Mouse (Mus musculus): ENCODE measurements around the gene Rab44. TPM values are rescaled to one million over a fixed set of nuclear protein-coding genes. Genes with fewer than 3 reads are reported as not detected.

The Rab44 gene
- polyA plus RNA-seq, 1 experiment: 22.3 TPM

DNA sequence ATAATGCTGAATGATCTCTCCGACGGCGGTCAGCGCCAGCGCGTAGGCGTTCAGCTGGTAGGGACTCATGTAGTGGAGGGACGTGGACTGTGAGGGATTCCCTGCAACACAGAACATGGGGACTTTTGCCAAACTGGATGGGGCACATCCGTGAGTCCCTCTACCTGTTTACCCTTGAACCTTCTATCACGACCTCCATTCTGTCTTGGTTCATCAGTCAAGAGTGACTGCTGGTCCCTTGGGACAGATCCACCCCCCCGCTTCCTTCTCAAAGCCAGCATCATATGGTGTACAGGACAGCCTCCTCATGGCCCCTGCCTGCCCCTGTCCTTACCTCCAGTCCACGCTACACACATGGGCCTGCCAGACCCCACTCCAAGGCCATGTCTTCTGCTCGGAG, 48.4 kb downstream of the Rab44 start:
- H3K4me1 ChIP-seq: peaks cover 77% of the 10 kb centered on the region
- TF ChIP-seq GATA1 (IDR thresholded peaks at IDR 0.05; ENCODE audit: borderline replicate concordance, low read length) (no peak), FLI1 (IDR thresholded peaks at IDR 0.05; ENCODE audit: low read length) (no peak)
- no peak overlapping the region for H3K4me3 ChIP-seq (replicated peaks)
- H3K27me3 ChIP-seq (replicated peaks): peaks cover 22% of the 10 kb centered on the region
- peaks cover 7% of the 10 kb centered on the region for H3K36me3 ChIP-seq (replicated peaks; ENCODE audit: low read length)
- peaks cover 15% of the 10 kb centered on the region for H3K9me3 ChIP-seq

DNA sequence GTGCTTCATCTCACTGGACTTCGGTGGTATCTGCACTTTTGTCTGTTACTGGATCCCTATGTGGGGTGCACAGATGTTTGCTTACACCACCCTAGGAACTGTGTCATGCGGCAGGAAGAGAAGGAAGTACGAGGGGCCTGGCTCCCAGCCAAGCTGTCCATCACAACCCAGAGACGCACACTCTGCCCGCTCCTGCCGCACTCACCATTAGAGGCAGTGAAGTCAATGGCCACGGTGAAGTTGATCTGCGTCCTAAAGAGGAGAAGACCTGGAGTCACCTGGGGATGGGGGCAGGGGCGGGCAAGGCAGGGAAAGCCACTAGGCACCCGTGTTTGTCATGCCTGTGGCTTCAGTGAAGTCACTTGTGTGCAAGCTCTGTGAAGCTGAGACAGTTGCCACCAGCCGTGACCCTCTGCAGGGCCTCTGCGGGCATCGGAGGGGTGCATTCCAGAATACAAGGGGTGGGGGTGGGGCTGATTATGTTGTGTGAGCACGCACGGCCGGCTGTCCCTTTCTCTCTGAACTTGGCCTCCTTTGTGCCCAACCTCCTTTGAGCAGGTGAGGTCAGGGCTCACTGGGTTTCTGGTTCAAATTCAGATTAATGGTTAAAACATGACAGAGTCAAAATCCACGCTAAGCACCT, 50.6 kb downstream of the Rab44 start:
- Histone ChIP-seq H3K4me1 (peaks cover 85% of the 10 kb centered on the region), H3K4me3 (replicated peaks) (peak overlapping the region; percentile 89), H3K27me3 (replicated peaks) (peaks cover 10% of the 10 kb centered on the region), H3K9me3 (peaks cover 15% of the 10 kb centered on the region), H3K36me3 (replicated peaks; ENCODE audit: low read length) (peaks cover 7% of the 10 kb centered on the region)
- TF ChIP-seq FLI1 (IDR thresholded peaks at IDR 0.05; ENCODE audit: low read length) (no peak), GATA1 (IDR thresholded peaks at IDR 0.05; ENCODE audit: borderline replicate concordance, low read length) (no peak)

DNA sequence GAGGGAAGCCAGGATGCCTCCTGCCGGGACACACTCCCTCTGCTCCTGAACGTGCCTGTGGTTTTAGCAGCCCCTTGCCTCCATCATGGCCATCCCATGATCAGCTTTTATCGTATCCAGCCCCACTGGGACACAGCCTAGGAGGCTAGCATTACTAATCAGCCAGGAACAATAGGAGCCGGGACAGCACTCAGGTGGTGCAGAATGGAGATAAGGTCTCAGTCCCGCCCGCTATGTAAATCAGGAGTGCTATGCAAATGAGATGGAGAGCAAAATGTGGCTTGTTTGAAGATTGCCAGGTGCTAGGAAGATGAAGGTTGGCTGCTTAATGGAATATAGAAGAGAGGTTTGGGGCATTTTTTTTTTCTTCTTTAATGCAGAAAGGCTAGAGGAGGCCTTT, 51.5 kb downstream of the Rab44 start:
- TF ChIP-seq FLI1 (IDR thresholded peaks at IDR 0.05; ENCODE audit: low read length) (no peak), GATA1 (IDR thresholded peaks at IDR 0.05; ENCODE audit: borderline replicate concordance, low read length) (no peak)
- Histone ChIP-seq H3K36me3 (replicated peaks; ENCODE audit: low read length) (peaks cover 7% of the 10 kb centered on the region), H3K4me3 (replicated peaks) (peak overlapping the region; percentile 62), H3K4me1 (peaks cover 85% of the 10 kb centered on the region), H3K27me3 (replicated peaks) (peaks cover 11% of the 10 kb centered on the region), H3K9me3 (peaks cover 15% of the 10 kb centered on the region)

DNA sequence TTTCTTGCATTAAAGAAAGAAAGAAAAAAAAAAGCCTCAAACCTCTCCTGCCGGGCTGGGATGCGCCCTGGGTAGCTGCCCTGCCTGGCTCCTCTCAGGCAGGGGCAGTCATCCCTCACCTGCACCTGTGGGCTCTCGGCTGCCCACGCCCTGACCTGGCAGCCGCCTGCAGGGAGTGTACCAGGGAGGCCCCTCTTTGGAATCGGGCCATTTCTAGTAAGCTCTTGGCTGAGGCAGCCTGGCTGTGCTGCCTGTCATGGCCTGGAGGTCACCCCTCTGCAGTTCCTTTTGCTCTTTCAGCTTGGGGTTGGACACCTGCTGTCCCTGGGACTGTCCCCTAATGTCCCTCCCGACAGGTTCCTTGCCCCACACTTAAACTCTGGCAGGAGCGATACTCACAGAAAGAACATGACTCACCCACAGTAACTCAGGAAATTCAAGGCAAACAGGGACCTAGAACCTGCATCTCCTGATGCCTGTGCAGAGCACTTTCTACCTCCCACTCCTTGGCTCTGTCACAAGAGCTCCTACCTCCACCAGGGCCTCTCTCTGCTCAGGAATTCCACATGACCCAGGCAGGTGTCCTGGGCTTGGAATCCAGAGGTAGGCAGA, 52.1 kb downstream of the Rab44 start:
- Histone ChIP-seq H3K9me3 (peaks cover 13% of the 10 kb centered on the region), H3K4me1 (peaks cover 89% of the 10 kb centered on the region), H3K4me3 (replicated peaks) (no peak overlapping the region), H3K36me3 (replicated peaks; ENCODE audit: low read length) (peaks cover 6% of the 10 kb centered on the region), H3K27me3 (replicated peaks) (peaks cover 12% of the 10 kb centered on the region)
- TF ChIP-seq FLI1 (IDR thresholded peaks at IDR 0.05; ENCODE audit: low read length) (no peak), GATA1 (IDR thresholded peaks at IDR 0.05; ENCODE audit: borderline replicate concordance, low read length) (no peak)

DNA sequence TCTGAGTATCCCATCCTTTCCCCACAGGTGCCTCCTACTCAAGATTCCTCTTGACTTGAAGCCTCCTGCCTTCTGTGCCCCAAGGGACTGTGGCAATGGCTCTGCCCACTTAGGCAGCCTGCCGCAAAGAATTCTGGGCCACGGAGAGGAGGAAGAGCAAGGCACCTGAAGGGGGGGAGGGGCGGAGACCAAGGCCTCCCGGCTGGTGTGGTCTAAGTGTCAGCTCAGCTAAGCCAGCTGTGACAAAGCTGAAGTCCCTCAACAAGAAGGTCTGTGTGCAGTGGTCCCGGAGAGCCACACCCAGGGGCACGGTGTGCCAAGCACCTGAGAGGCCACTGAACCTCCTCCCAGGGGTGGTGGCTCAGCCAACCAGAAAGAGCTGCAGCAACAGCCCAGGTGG, 53.4 kb downstream of the Rab44 start:
- Histone ChIP-seq H3K4me1 (peaks cover 99% of the 10 kb centered on the region), H3K36me3 (replicated peaks; ENCODE audit: low read length) (peaks cover 2% of the 10 kb centered on the region), H3K4me3 (replicated peaks) (no peak overlapping the region), H3K27me3 (replicated peaks) (peaks cover 10% of the 10 kb centered on the region), H3K9me3 (0 out of 2 replicates have a peak, but pooled peaks cover 2% of the 10 kb centered on the region)
- no peak for TF ChIP-seq GATA1 (IDR thresholded peaks at IDR 0.05; ENCODE audit: borderline replicate concordance, low read length)
- TF ChIP-seq FLI1 (IDR thresholded peaks at IDR 0.05; ENCODE audit: low read length): no peak

DNA sequence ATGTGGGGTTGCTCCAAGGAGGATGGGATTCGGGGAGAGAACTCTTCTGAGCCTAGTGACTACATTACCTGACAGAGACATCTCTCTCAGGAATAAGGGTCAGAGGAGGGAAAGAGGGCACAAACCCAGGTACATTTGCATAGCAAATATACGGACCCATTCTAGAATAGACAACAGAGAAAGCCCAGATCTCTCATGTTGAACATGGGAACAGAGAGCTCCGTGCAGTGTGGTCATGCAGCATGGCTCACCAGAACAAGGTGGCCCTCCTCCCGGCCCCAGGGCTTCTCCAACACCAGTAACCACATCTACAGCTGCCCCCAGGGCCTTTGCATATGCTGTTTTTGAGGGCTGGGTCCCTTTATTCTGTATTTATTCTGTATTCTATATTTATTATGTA, 54.5 kb downstream of the Rab44 start:
- no peak for TF ChIP-seq GATA1 (IDR thresholded peaks at IDR 0.05; ENCODE audit: borderline replicate concordance, low read length)
- TF ChIP-seq FLI1 (IDR thresholded peaks at IDR 0.05; ENCODE audit: low read length): no peak
- Histone ChIP-seq H3K36me3 (replicated peaks; ENCODE audit: low read length) (no peaks in the 10 kb centered on the region), H3K4me3 (replicated peaks) (no peak overlapping the region), H3K9me3 (no peaks in the 10 kb centered on the region), H3K27me3 (replicated peaks) (peaks cover 10% of the 10 kb centered on the region), H3K4me1 (peaks cover 99% of the 10 kb centered on the region)

DNA sequence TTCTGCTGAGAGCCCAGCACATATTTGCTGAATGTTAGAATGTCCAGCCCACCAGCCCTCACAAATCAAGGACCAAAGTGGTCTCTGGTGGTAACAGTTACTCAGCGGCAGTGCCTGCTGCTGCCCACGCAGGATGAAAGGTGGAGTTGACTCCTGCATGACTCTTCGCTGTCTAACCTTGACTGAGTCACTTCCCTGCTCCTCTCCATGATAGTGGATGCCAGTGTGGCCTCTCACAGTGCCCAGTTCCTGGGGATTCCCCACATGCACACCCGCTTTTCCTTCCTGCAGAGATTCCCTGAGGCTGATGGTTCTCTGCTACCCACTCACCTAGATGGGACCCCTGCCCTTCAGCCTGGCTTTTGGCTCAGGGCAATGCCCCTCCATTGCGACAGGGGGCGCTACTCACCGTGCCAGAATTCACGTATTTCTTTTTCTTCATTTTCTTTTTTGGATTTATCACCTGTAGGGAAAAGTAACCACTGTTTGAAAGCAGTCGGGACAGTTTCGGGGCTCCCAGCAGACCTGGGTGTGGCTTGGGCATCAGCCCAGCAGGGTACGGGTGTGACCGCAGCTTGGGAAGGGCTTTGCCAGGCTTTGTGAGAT, 55.2 kb downstream of the Rab44 start:
- peaks cover 92% of the 10 kb centered on the region for H3K4me1 ChIP-seq

DNA sequence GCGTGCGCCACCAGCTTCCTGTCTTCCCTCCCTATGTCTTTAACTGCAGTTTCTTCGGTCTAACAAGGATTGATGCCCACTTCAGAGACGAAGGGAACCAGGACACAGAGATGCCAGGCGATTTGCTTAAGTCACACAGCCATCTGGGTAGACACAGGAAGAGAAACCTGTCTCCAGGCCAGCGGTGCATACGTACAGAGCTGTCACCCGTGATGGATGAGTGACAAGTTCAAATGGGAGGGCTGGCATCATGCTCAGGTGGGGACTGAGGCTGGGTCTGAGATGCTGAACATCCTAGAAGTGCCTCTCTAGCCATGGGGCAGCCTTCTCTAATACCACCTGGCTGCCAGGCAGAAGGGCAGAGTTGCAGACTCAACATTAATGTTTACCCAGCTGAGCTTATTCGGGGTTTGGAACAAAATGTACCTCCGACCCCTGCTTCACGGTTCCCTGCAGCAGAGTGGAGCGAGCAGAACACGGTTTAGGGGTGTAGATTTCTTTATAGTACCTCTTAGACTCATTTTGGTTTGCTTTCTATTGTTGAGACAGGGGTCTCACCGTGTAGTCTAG, 56.6 kb downstream of the Rab44 start:
- no peaks in the 10 kb centered on the region for H3K9me3 ChIP-seq
- H3K4me1 ChIP-seq: peaks cover 85% of the 10 kb centered on the region

More for the DNA sequence above, 55.2 kb downstream of the Rab44 start:
- no peaks in the 10 kb centered on the region for H3K36me3 ChIP-seq (replicated peaks; ENCODE audit: low read length)
- peaks cover 10% of the 10 kb centered on the region for H3K27me3 ChIP-seq (replicated peaks)
- TF ChIP-seq GATA1 (IDR thresholded peaks at IDR 0.05; ENCODE audit: borderline replicate concordance, low read length): no peak
- no peak for TF ChIP-seq FLI1 (IDR thresholded peaks at IDR 0.05; ENCODE audit: low read length)
- no peaks in the 10 kb centered on the region for H3K9me3 ChIP-seq
- H3K4me3 ChIP-seq (replicated peaks): peak overlapping the region; percentile 4

DNA sequence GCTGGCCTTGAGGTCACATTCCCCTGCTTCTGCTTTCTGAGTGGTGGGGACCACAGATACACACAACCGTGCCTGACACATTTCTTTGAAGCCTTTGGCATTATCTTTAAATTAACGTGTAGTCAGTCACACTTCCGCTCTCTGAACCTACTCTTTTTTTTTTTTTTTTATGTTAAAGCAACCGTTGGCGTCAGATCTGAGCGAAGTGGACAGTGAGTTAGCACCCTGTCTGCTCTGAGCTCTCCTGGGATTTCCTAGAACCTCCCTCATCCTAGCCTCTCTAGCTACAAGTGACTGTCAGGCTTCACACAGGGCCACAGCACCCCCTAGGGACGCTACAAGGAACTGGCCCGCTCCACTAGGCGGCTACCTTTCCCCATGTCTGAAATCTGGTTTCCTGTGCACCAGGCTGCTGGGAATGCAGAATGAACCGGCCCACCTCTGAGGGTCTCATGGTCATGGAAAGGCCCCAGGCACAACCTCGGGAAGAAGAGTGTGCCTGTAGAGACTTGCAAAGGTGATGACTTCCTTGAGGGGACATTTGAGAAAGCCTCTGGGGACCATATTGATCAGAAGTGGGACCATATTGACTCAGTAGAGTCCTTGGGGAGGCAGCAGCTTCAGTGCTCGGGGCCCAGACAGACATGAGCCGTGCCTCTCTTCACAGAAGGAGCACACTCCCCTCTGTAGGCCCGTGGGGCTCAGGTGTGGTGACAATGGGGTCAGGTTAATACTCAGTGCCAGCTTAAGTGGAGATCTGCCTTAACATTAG, 57.2 kb downstream of the Rab44 start:
- H3K9me3 ChIP-seq: no peaks in the 10 kb centered on the region
- H3K4me3 ChIP-seq (replicated peaks): peak overlapping the region; percentile 76
- peaks cover 85% of the 10 kb centered on the region for H3K4me1 ChIP-seq
- TF ChIP-seq GATA1 (IDR thresholded peaks at IDR 0.05; ENCODE audit: borderline replicate concordance, low read length) (no peak), FLI1 (IDR thresholded peaks at IDR 0.05; ENCODE audit: low read length) (no peak)
- H3K36me3 ChIP-seq (replicated peaks; ENCODE audit: low read length): no peaks in the 10 kb centered on the region
- H3K27me3 ChIP-seq (replicated peaks): peaks cover 19% of the 10 kb centered on the region

More for the DNA sequence above, 56.6 kb downstream of the Rab44 start:
- no peaks in the 10 kb centered on the region for H3K36me3 ChIP-seq (replicated peaks; ENCODE audit: low read length)
- no peak for TF ChIP-seq FLI1 (IDR thresholded peaks at IDR 0.05; ENCODE audit: low read length)
- no peak for TF ChIP-seq GATA1 (IDR thresholded peaks at IDR 0.05; ENCODE audit: borderline replicate concordance, low read length)
- H3K4me3 ChIP-seq (replicated peaks): peak overlapping the region; percentile 76
- H3K27me3 ChIP-seq (replicated peaks): peaks cover 13% of the 10 kb centered on the region
